Mouse (Mus musculus) erythroid progenitor cell, adult 5-6 weeks (primary cell): ENCODE data around the gene Gm5938. TPM values are rescaled to one million over a fixed set of nuclear protein-coding genes. Genes with fewer than 3 reads are reported as not detected.

Experiments
- ATAC-seq: replicated peaks from 2 replicates; pipeline ENCODE4 v1.8.0; 2016; ENCODE audit warnings: moderate number of reproducible peaks, mild to moderate bottlenecking, moderate TSS enrichment, inconsistent platforms; ENCODE audit not compliant: poor library complexity, low FRiP score, severe bottlenecking
- total RNA-seq, 2 experiments: library from RNA; stranded (forward) in 1 of 2; stranded (reverse) in 1 of 2; fragments of 150-400 nt in 1 of 2; fragments of 186-747, 209-891 nt in 1 of 2; gene quantifications; 2 replicates each; pipeline versions ENCODE4 v1.2.3 to v1.2.4; 2015 to 2017; ENCODE audit warnings: low replicate concordance in 2 of 2

Gm5938 gene
- total RNA-seq (2015; ENCODE audit: low replicate concordance) = not detected in 2 replicates
- total RNA-seq (2017; ENCODE audit: low replicate concordance) = not detected in 2 replicates

DNA sequence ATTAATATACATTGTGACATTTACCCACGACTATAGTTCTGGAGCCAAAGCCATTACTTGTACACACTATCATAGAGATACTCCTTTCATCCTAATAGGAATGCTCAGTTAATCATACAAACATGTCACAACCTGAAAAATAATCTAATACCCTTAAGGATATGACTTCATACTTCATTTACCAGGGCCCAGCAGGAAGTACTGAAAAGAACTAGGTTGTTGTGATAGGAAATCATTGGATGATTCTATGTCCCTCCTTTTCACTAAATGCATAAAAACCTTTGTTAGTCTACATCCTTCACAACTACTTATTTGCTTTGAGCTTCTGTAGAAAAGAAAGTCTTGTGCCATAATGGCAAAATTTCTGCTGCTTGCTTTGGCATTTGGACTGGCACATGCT, at the start of gene Gm5938:
Gene Gm5938, plus strand, starts transcription at position 301 of the 400 bp plus-strand sequence.
- no peak for ATAC-seq

DNA sequence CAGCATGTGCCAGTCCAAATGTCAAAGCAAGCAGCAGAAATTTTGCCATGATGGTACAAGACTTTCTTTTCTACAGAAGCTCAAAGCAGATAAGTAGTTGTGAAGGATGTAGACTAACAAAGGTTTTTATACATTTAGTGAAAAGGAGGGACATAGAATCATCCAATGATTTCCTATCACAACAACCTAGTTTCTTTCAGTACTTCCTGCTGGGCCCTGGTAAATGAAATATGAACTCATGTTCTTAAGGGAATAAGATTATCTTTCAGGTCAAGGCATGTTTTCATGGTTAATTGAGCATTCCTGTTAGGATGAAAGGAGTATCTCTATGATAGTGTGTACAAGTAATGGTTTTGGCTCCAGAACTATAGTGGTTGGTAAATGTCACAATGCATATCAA, 34.0 kb upstream of the Gm5938 start, which contains the start of gene Obp1a:
Gene Obp1a, minus strand, starts transcription at position 101 of the 400 bp plus-strand sequence.
- no peak for ATAC-seq

Other genes starting within 250 kb of the Gm5938 start
- gene 5430402E10Rik, start 200.4 kb upstream of the Gm5938 start, total RNA-seq (2015; ENCODE audit: low replicate concordance) = not detected in 2 replicates
- not detected in 2 replicates for gene 5430402E10Rik, start 200.4 kb upstream of the Gm5938 start, total RNA-seq (2017; ENCODE audit: low replicate concordance)
- gene Obp1a, start 34.1 kb upstream of the Gm5938 start, total RNA-seq (2015; ENCODE audit: low replicate concordance) = not detected in 2 replicates
- gene Obp1a, start 34.1 kb upstream of the Gm5938 start, total RNA-seq (2017; ENCODE audit: low replicate concordance) = not detected in 2 replicates
- gene Obp1b, start 61.3 kb downstream of the Gm5938 start, total RNA-seq (2015; ENCODE audit: low replicate concordance) = not detected in 2 replicates
- gene Obp1b, start 61.3 kb downstream of the Gm5938 start, total RNA-seq (2017; ENCODE audit: low replicate concordance) = not detected in 2 replicates
- not detected in 2 replicates for gene Gm14743, start 120.5 kb downstream of the Gm5938 start, total RNA-seq (2015; ENCODE audit: low replicate concordance)
- not detected in 2 replicates for gene Gm14743, start 120.5 kb downstream of the Gm5938 start, total RNA-seq (2017; ENCODE audit: low replicate concordance)
- not detected in 2 replicates for gene 4930480E11Rik, start 244.2 kb downstream of the Gm5938 start, total RNA-seq (2015; ENCODE audit: low replicate concordance)
- gene 4930480E11Rik, start 244.2 kb downstream of the Gm5938 start, total RNA-seq (2017; ENCODE audit: low replicate concordance) = not detected in 2 replicates